Mouse (Mus musculus): ENCODE data around the gene Pinlyp.

GRCm38 (mm10) chr7:24539686-24540085, 6.2 kb downstream of the Pinlyp start:
- TF ChIP-seq CTCF (conservative IDR thresholded peaks at IDR 0.05 in 1 of 2, IDR thresholded peaks at IDR 0.05 in 1 of 2; ENCODE audit: low read depth in 2 of 2, low read length in 2 of 2): no peak
- TF ChIP-seq JUN (IDR thresholded peaks at IDR 0.05; ENCODE audit: insufficient read depth, low read depth, low read length): no peak
- no peak for TF ChIP-seq ELF1 (IDR thresholded peaks at IDR 0.05; ENCODE audit: low read depth, low read length)
- no peak for TF ChIP-seq POLR2A (IDR thresholded peaks at IDR 0.05; ENCODE audit: low read depth, low read length)
- no peak for TF ChIP-seq MEF2A (IDR thresholded peaks at IDR 0.05; ENCODE audit: borderline replicate concordance, low read depth, low read length)
- TF ChIP-seq ETS1 (conservative IDR thresholded peaks at IDR 0.05; ENCODE audit: low read depth, low read length): no peak

All from CH12.LX (cell line).